Mouse (Mus musculus) kidney, embryonic 15.5 days (tissue): ENCODE results near the gene Rasgrf2. TPM values are rescaled to one million over a fixed set of nuclear protein-coding genes. Genes with fewer than 3 reads are reported as not detected.
A peak's percentile ranks its signal among the peaks of the same experiment; 100 is the strongest.
"Not testable (repeated sequence)": the region's sequence is repeated elsewhere in the genome, so short reads cannot be mapped to it uniquely, and the experiment has no call there.

ENCODE experiments used
- ATAC-seq: fragments of 200-750 bp; cut with Nextera tagmentation; replicated peaks from 2 replicates; pipeline ENCODE4 v1.8.0; 2017; ENCODE audit warnings: moderate TSS enrichment; ENCODE audit not compliant: low FRiP score
- H3K27ac ChIP-seq: fragments of 300-500 bp; sonication (generic); 2 replicates; pipeline ENCODE4 v1.5.1; 2015; ENCODE audit warnings: mild to moderate bottlenecking, inconsistent platforms
- H3K27me3 ChIP-seq: fragments of 300-500 bp; sonication (generic); 2 replicates; pipeline ENCODE4 v1.6.1; 2015; ENCODE audit warnings: inconsistent platforms
- H3K36me3 ChIP-seq: fragments of 300-500 bp; sonication (generic); 2 replicates; pipeline ENCODE4 v1.6.1; 2015; ENCODE audit warnings: inconsistent platforms
- H3K4me1 ChIP-seq: fragments of 300-500 bp; sonication (generic); 2 replicates; pipeline ENCODE4 v1.6.1; 2015; ENCODE audit warnings: inconsistent platforms
- H3K4me2 ChIP-seq: fragments of 300-500 bp; sonication (generic); 2 replicates; pipeline ENCODE4 v1.6.1; 2015; ENCODE audit warnings: moderate library complexity, mild to moderate bottlenecking, inconsistent platforms
- H3K4me3 ChIP-seq: fragments of 300-500 bp; sonication (generic); replicated peaks from 2 replicates; pipeline ENCODE4 v1.5.1; 2015; ENCODE audit warnings: mild to moderate bottlenecking, inconsistent platforms
- H3K9ac ChIP-seq: fragments of 300-500 bp; sonication (generic); 2 replicates; pipeline ENCODE4 v1.6.1; 2015; ENCODE audit warnings: mild to moderate bottlenecking, inconsistent platforms
- H3K9me3 ChIP-seq: fragments of 300-500 bp; sonication (generic); replicated peaks from 2 replicates; pipeline ENCODE4 v1.6.1; 2016; ENCODE audit warnings: inconsistent platforms
- WGBS: fragments of 180-500 bp; shearing (Covaris S2); methylation state at CpG from one replicate; pipeline ENCODE4 v1.1.7; 2015; ENCODE audit warnings: mixed read lengths; 5-methylcytosine and 5-hydroxymethylcytosine counted together
- polyA plus RNA-seq: library from polyadenylated mRNA; unstranded; fragments of >200 nt; fragmentation: Nextera tagmentation; extraction: Ambion mirVana; gene quantifications from 2 replicates; pipeline ENCODE4 v1.2.1, GENCODE M21; 2015

Gene Rasgrf2
- polyA plus RNA-seq, result 1.0 and 1.5 TPM in 2 replicates

GRCm38 (mm10) chr13:92131384-92132150, at the start of gene Rasgrf2:
Rasgrf2 (minus strand) TSS chr13:92131656.
- no peaks in the 10 kb centered on the region for H3K36me3 ChIP-seq
- no peak within 1 kb of the TSS for H3K27ac ChIP-seq
- H3K4me2 ChIP-seq, result peak within 1 kb of the TSS; percentile 98
- no peaks in the 10 kb centered on the region for H3K9me3 ChIP-seq
- peaks cover 10% of the 10 kb centered on the region for H3K4me1 ChIP-seq
- H3K9ac ChIP-seq, result peak within 1 kb of the TSS; percentile 47
- peak; percentile 88 for ATAC-seq
- peaks cover 40% of the 10 kb centered on the region for H3K27me3 ChIP-seq
- WGBS, result under 1% methylated on average over 69 of the region's 70 CpGs
- peak within 1 kb of the TSS; percentile 58 for H3K4me3 ChIP-seq

GRCm38 (mm10) chr13:92172686-92173085, 41.2 kb upstream of the Rasgrf2 start:
- H3K9ac ChIP-seq, H3K27me3 ChIP-seq, H3K4me2 ChIP-seq, H3K4me3 ChIP-seq, H3K36me3 ChIP-seq, ATAC-seq, H3K27ac ChIP-seq, H3K4me1 ChIP-seq, H3K9me3 ChIP-seq: not testable (repeated sequence)
- 79% methylated on average over 8 of the region's 8 CpGs for WGBS

- no peak overlapping the region for H3K4me2 ChIP-seq
- H3K27me3 ChIP-seq, result no peaks in the 10 kb centered on the region
- H3K4me3 ChIP-seq, result no peak overlapping the region
- ATAC-seq, result no peak
- no peak overlapping the region for H3K27ac ChIP-seq
- H3K9ac ChIP-seq, result no peak overlapping the region
- H3K4me1 ChIP-seq, result no peaks in the 10 kb centered on the region
- WGBS, result 71% methylated on average over 3 of the region's 3 CpGs
- H3K36me3 ChIP-seq, result no peaks in the 10 kb centered on the region
- H3K9me3 ChIP-seq, result peaks cover 9% of the 10 kb centered on the region
Observed at GRCm38 (mm10) chr13:92150551-92150950, 19.1 kb upstream of the Rasgrf2 start.

DNA sequence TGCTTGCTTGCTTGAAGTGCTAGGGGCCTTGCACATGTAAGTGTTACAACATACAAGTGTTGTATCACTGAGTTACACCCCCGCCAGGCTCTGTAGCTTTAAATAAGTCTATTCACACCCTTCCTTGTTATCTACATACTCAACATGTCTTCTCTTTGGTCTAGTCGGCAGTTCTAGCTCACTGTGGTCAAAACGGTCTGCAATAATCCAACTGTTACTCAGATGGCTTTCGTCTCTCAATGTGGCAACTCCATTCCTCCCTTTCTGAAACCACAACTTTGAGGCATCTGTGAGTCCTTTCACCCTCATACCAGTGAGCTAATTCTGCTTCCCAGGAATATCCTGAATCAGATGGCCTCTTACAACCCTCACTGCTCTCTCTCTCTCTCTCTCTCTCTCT, 17.4 kb upstream of the Rasgrf2 start:
- no peaks in the 10 kb centered on the region for H3K27me3 ChIP-seq
- no peak overlapping the region for H3K4me2 ChIP-seq
- no peaks in the 10 kb centered on the region for H3K36me3 ChIP-seq
- H3K9me3 ChIP-seq, result peaks cover 20% of the 10 kb centered on the region
- no peak overlapping the region for H3K27ac ChIP-seq
- H3K4me1 ChIP-seq, result no peaks in the 10 kb centered on the region
- no peak overlapping the region for H3K4me3 ChIP-seq
- H3K9ac ChIP-seq, result no peak overlapping the region
- ATAC-seq, result no peak
- WGBS, result 81% methylated on average over 4 of the region's 4 CpGs

DNA sequence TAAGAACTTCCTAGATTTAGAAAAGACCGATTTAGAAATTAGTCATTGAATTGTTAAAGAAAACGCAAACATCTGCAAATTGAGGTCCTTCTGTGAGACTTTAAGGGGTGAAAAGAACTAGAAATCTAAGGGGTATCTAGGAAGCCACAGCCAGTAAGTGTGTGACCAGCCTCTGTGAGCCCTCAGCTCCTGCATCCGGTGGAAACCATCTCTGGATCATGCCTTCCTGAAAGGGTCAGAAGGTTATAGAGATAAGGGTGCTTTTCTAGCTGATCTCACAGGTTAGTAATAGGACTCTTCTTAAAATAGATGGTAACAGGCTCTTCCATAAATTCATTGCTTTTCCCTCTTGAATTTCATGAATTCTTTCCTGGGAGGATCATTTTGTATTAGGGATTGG, 3.3 kb upstream of the Rasgrf2 start:
- 79% methylated on average over 3 of the region's 3 CpGs for WGBS
- H3K9ac ChIP-seq, result no peak overlapping the region
- H3K27ac ChIP-seq, result no peak overlapping the region
- peaks cover 30% of the 10 kb centered on the region for H3K27me3 ChIP-seq
- H3K4me1 ChIP-seq, result peaks cover 10% of the 10 kb centered on the region
- no peaks in the 10 kb centered on the region for H3K36me3 ChIP-seq
- H3K4me3 ChIP-seq, result no peak overlapping the region
- no peaks in the 10 kb centered on the region for H3K9me3 ChIP-seq
- no peak overlapping the region for H3K4me2 ChIP-seq
- no peak for ATAC-seq

GRCm38 (mm10) chr13:92132599-92132998, 1.1 kb upstream of the Rasgrf2 start:
- Histone ChIP-seq H3K27ac (no peak overlapping the region), H3K9me3 (no peaks in the 10 kb centered on the region), H3K36me3 (no peaks in the 10 kb centered on the region), H3K9ac (no peak overlapping the region), H3K4me1 (peaks cover 10% of the 10 kb centered on the region), H3K27me3 (peaks cover 40% of the 10 kb centered on the region), H3K4me2 (no peak overlapping the region), H3K4me3 (no peak overlapping the region)
- ATAC-seq, result no peak
- 78% methylated on average over 2 of the region's 2 CpGs for WGBS

GRCm38 (mm10) chr13:92130994-92131383, 467 bp downstream of the Rasgrf2 start:
- H3K4me1 ChIP-seq, result peaks cover 10% of the 10 kb centered on the region
- H3K27me3 ChIP-seq, result peaks cover 40% of the 10 kb centered on the region
- H3K27ac ChIP-seq, result no peak overlapping the region
- no peaks in the 10 kb centered on the region for H3K9me3 ChIP-seq
- peak overlapping the region; percentile 47 for H3K9ac ChIP-seq
- H3K4me3 ChIP-seq, result peak overlapping the region; percentile 58
- H3K4me2 ChIP-seq, result peak overlapping the region; percentile 98
- H3K36me3 ChIP-seq, result no peaks in the 10 kb centered on the region
- ATAC-seq, result peak; percentile 57
- 8% methylated on average over 22 of the region's 22 CpGs for WGBS

- Histone ChIP-seq H3K36me3 (no peaks in the 10 kb centered on the region), H3K4me2 (no peak overlapping the region), H3K4me1 (peaks cover 10% of the 10 kb centered on the region), H3K27me3 (peaks cover 40% of the 10 kb centered on the region), H3K4me3 (0 out of 2 replicates have a peak overlapping the region, but pooled peaks have one; percentile 1), H3K9ac (no peak overlapping the region), H3K27ac (no peak overlapping the region), H3K9me3 (no peaks in the 10 kb centered on the region)
- ATAC-seq, result no peak
- WGBS, result 76% methylated on average over 4 of the region's 4 CpGs
Observed at GRCm38 (mm10) chr13:92129877-92130276, 1.6 kb downstream of the Rasgrf2 start.

GRCm38 (mm10) chr13:92125902-92126301, 5.6 kb downstream of the Rasgrf2 start:
- Histone ChIP-seq H3K9me3 (no peaks in the 10 kb centered on the region), H3K4me3 (no peak overlapping the region), H3K36me3 (no peaks in the 10 kb centered on the region), H3K27me3 (peaks cover 20% of the 10 kb centered on the region), H3K4me1 (peaks cover under 1% of the 10 kb centered on the region; the same call in 1 of the 2 replicates), H3K9ac (no peak overlapping the region), H3K27ac (no peak overlapping the region), H3K4me2 (no peak overlapping the region)
- WGBS, result 86% methylated on average over 5 of the region's 5 CpGs
- no peak for ATAC-seq

DNA sequence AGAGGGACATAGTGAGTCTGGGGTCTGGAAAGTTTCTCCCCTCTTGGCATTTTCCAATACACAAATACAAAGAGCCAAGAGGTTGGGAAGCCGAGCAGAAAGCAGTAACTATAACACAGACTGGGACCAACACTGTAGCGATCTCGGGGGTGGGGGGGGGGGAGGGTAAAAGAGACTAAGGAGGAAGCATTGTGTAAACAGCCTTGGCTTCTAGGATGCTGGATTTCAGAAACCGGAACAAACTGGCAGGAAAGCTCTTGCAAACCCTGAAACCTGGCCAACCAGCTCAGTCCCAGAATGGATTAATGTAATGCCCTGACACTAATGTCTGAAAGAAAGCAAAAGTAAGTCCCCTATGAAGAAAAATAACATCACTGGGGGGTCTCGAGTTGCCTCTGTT, 11.8 kb downstream of the Rasgrf2 start:
- Histone ChIP-seq H3K4me3 (no peak overlapping the region), H3K4me2 (no peak overlapping the region), H3K9ac (no peak overlapping the region), H3K36me3 (no peaks in the 10 kb centered on the region), H3K27me3 (no peaks in the 10 kb centered on the region), H3K4me1 (no peaks in the 10 kb centered on the region), H3K9me3 (no peaks in the 10 kb centered on the region), H3K27ac (no peak overlapping the region)
- no peak for ATAC-seq
- 65% methylated on average over 5 of the region's 5 CpGs for WGBS

DNA sequence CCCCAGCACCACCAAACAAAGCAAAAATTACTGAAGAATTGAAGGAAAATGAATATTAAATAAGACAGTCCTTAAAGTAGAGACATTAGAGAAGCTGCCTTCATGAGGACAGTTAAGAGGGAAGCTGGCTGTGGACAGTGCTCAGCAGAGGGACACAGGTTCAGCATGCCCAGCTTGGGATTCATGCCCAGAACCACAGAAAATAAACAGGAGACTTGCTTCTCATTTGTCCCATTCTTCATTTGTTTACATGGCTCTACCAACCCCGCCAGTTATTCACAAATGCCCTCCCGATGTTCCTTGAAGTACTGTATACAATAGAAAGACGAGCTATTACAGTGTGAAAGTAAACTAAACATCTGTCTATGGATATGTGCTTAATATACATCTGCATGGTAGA, 17.4 kb downstream of the Rasgrf2 start:
- ATAC-seq, result no peak
- H3K27ac ChIP-seq, result no peak overlapping the region
- 80% methylated on average over 3 of the region's 3 CpGs for WGBS
- no peak overlapping the region for H3K9ac ChIP-seq
- H3K27me3 ChIP-seq, result no peaks in the 10 kb centered on the region
- H3K9me3 ChIP-seq, result no peaks in the 10 kb centered on the region
- H3K4me2 ChIP-seq, result no peak overlapping the region
- H3K4me3 ChIP-seq, result no peak overlapping the region
- no peaks in the 10 kb centered on the region for H3K36me3 ChIP-seq
- H3K4me1 ChIP-seq, result no peaks in the 10 kb centered on the region

- Histone ChIP-seq H3K9ac (no peak overlapping the region), H3K9me3 (no peaks in the 10 kb centered on the region), H3K4me1 (0 out of 2 replicates have a peak, but pooled peaks cover 2% of the 10 kb centered on the region), H3K4me2 (no peak overlapping the region), H3K27me3 (no peaks in the 10 kb centered on the region), H3K4me3 (no peak overlapping the region), H3K36me3 (no peaks in the 10 kb centered on the region), H3K27ac (no peak overlapping the region)
- 74% methylated on average over 4 of the region's 4 CpGs for WGBS
- no peak for ATAC-seq
Observed at GRCm38 (mm10) chr13:92108237-92108636, 23.2 kb downstream of the Rasgrf2 start.

DNA sequence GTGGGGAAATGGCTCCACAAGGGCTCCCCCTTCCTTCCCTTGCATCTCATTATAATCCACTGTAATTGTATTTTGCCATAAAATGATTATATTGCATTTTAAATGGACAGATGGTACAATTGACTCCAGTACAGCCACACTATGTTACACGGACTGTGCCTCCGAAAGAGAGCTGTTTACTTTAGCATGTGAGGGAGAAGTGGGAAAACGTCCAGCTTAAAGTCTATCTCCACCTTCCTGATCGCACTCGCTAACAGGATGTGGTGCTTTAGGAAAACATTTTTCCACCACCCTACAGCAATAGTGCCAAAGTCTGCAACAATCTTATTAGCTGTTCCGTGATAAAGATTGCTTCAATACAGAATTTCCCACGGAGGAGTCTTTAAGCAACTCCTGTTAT, 27.2 kb downstream of the Rasgrf2 start:
- no peak overlapping the region for H3K9ac ChIP-seq
- ATAC-seq, result no peak
- H3K27me3 ChIP-seq, result no peaks in the 10 kb centered on the region
- H3K4me3 ChIP-seq, result no peak overlapping the region
- H3K36me3 ChIP-seq, result no peaks in the 10 kb centered on the region
- H3K4me2 ChIP-seq, result no peak overlapping the region
- no peaks in the 10 kb centered on the region for H3K9me3 ChIP-seq
- 0 out of 2 replicates have a peak, but pooled peaks cover 2% of the 10 kb centered on the region for H3K4me1 ChIP-seq
- H3K27ac ChIP-seq, result no peak overlapping the region
- WGBS, result 54% methylated on average over 7 of the region's 7 CpGs
